Mouse (Mus musculus): Measurements from ENCODE around the gene Bloc1s6.
A peak's percentile ranks its signal among the peaks of the same experiment; 100 is the strongest.

The Bloc1s6 gene

DNA sequence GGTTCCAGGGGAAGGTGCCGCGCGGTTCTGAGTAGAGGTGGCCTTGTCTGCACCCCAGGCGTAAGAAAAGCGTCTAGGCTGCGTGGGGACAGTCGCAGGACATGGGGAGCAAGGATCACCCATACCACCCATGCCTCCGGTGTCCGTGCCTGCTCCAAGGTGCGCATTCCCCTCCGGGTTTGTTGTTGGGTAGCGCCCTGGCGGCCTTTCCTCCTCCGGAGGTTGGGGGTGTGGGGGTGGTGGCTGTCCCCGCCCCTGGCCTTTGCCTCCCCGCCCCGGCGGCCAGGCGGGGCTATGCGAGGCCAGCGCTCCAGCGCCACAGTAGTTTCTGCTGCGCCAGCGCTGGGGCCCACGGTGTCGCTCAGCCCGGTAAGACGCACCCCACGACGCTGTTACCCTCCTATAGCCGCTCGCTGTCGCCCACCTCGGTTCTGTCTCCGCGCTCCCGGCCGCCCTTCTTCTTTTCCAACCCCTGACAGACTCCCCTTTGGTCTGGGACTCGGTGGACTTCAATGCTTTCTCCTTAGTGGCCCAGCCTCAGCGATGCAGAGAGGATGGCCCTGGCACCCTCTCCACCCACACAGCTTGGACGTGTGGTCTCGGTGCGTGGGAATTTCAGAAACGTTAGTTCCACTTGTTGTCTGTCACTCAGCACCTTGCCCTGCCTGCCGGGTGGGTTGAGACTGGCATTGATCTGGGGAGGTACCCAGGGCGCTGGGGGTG is 26.9 kb downstream of the Bloc1s6 start, which contains the start of gene Sqor:
Sqor (plus strand) TSS at position 167 of the 723 bp plus-strand sequence.
- DNase-seq (ENCODE audit: low spot score): peak; percentile 13

DNA sequence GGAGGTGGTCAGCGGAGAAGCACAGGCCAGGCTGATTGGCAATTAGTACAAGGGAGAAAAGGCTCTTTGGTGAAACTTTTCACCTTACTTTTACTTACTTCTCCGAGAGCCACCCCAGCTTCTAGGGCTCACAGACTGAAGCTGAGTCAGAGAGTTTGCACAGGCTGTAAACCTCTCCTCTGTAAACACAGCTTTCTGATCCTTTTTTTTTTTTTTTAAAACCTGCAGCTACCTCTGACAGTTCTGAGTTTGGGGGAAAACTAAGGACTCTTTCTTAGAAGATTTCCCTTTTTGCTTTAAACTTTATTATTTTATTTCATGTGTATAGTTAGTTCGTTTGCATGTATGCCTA is 27.5 kb downstream of the Bloc1s6 start:
- DNase-seq (ENCODE audit: low spot score): no peak

- no peak for DNase-seq (ENCODE audit: low spot score)
These were observed 32.7 kb downstream of the Bloc1s6 start for GRCm38 (mm10) chr2:122771002-122771401.

GRCm38 (mm10) chr2:122772899-122773298 is 34.6 kb downstream of the Bloc1s6 start:
- DNase-seq (ENCODE audit: low spot score): no peak

GRCm38 (mm10) chr2:122775491-122775890 is 37.2 kb downstream of the Bloc1s6 start:
- no peak for DNase-seq (ENCODE audit: low spot score)

DNA sequence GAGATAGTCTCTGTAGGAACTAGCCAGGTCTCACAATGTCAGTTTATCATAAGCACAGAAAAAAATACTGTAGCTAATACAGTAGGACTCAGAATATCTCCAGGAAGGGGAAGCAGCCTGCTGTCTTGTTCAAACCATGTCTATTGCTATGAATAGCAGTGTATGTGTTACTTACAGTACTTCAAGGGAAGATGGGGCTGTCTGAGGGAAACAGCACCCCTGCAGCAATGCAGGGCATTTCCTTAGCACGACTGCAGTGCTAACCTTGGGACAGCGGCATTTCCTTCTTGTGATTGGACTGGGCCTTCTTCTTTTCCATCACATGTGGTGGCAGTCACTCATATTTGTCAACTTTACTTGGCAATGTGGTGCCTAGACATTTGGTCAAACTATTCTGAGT is 38.5 kb downstream of the Bloc1s6 start:
- DNase-seq (ENCODE audit: low spot score): no peak

DNA sequence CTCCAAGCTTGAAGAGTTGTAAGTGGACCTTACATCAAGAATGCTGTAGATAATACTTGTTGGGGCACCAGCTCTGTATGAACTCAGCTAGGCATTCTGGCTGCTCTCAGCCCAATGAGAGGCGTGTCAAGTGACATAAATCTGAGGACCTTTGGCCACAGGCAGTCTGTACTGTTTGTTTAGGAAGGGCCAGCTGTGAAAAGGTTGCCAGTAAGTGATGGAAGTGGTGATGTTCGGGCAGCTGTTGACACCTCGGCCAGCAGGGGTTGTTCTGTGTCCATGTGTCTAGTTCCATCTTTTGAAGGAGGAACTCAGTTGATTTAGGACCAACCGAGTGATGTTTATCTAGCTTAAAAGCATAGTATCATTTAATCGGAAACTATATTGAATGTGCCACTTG is 41.7 kb downstream of the Bloc1s6 start:
- no peak for DNase-seq (ENCODE audit: low spot score)

DNA sequence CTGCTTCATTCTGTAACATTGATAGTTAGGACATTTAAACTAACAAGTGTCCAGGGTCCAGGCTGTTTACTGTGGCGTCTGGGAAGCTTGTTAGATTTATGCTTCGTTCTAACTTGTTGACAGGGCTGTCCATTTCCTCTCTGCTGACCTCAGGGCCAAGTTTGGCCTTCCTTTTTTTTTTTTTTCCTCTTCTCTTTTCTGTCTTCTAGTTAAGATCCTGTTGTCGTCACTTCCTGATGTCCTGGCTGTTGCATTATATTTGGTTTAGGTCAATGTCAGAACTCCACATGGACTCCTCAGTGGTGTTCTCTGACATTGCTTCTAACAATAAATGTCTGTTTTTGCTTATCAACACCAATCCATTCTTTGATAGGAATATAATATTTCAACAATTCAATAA is 42.1 kb downstream of the Bloc1s6 start:
- no peak for DNase-seq (ENCODE audit: low spot score)

DNA sequence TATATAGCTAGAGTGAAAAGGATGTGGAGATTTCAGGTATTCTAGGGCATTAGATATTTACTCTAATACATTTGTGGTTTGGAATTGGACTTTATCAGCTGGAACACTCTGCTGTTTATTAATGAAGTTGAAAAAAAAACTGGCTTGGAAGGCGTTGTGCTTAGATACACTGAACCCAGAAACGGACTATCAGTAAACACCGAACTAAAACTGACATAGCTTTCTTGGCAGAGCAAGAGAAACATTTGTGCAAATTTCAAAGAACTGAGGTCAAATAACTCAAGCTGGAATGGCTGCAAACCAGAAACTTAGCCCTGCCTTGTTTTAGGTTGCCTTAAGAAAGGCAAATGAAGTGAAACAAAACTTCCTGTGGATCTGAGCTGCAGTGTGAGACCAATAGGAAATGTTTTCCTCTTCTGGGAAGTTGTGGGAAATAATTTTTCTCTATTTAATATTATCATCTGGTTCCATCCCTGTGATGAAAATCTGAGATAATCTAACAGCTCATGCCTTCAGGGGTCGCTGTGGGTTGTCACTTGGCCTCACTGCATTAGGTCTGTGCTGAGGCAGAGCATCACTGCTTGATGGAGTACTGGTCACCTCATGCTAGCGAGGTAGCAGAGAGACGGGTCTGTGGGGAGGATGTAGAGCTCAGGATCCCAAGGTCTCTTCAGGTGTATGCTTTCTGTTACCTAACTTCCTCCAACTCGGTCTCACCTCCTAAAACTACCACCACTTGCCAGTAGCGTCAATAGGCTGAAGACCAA is 43.5 kb downstream of the Bloc1s6 start:
- no peak for DNase-seq (ENCODE audit: low spot score)

DNA sequence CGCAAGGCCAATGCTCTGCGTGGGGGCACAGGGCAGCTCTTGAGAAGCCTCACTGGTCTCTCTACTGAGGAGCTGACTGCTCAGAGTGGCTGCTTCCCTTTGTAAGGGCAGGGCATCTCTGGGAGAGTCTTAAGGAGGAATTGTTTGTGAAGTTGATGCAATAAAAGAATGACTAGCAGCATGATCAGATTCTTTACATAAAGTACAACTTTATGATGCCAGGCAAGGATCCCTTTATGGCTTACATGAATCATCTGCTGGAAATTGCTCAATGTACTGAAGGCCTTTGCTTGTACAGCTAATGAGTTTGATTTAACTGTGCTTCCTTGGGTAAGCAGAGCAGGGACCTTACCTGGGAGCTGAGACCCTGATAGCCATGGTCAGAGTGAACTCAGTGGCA is 45.4 kb downstream of the Bloc1s6 start:
- no peak for DNase-seq (ENCODE audit: low spot score)

DNA sequence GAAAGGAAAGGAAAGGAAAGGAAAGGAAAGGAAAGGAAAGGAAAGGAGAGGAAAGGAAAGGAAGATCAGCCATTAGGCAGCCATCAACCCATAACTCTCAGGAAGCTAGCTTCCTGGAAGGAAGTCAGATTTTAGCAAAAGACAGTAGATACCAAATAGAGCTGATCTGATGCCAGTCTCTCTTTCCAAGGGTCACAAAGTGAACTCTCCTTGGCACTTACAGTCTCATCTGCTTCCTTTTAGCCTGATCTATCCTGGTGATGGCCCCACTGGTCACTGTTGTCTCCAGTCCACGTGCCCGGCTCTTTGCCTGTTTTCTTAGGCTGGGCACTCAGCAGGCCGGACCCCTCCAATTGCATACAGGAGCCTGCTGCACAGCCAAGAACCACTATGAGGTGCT is 46.4 kb downstream of the Bloc1s6 start:
- DNase-seq (ENCODE audit: low spot score): no peak

DNA sequence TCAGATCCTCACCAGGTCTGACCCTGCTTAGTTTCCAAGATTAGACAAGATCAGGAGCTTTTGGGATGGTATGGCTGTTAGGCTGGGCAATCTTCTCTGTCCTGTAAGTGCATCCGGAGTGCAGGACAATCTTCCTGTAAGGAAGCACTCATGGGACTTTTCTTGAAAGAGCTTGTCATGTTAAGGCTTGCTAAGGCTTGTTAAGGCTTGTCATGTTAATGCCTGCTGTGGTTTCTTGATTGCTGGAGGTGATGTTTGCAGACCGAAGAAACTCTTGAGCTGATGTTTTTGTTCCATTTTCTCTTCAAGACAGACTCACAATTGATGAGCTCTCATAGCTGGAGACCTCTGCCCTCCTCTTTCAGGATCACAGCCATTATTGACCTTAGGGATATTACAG is 47.9 kb downstream of the Bloc1s6 start:
- DNase-seq (ENCODE audit: low spot score): no peak

GRCm38 (mm10) chr2:122789311-122789710 is 51.0 kb downstream of the Bloc1s6 start:
- no peak for DNase-seq (ENCODE audit: low spot score)

DNA sequence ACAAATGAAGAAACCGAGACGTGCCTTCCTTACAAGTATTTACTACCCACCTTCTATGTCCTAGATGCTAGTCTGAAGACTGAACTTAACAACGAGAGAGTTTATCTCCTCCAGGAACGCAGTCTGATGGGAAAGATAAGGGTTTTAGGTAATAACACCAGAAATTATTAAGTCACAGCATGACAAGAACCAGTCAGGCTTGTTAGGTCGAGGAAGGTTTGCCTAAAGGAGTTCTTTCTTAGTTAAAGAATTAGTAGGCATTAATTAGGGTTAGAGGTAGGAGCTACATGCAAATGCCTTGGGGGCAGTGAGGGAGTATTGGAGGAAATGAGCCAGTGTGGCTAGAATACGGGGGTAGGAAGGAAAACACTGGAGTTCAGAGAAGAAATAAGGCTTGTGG is 51.4 kb downstream of the Bloc1s6 start:
- DNase-seq (ENCODE audit: low spot score): no peak
